ENCODE assay signal across 8 mouse cellular contexts in the genomic region with DNA sequence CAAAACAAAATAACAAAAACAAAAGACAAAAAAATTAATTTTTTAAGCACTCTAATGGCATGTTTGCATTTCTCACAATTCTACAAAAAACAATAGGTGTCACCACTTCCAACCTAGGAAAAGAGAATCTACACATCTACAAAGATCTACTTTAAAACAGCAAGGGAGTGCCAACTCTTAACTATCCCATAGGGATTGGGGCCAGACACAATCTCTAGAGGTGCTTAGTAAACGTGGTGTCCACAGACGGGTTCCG. TPM values are rescaled to one million over a fixed set of nuclear protein-coding genes. Genes with fewer than 3 reads are reported as not detected.
A peak's percentile ranks its signal among the peaks of the same experiment; 100 is the strongest.
DNase-seq lines count a peak whose midpoint lies in the region; ATAC-seq and TF ChIP-seq lines count a peak whose summit lies in the region.

Gene Kif4 (plus strand): TSS at position 192 of the 256 bp plus-strand sequence.

- no peaks in the 10 kb centered on the region for H3K9me3 ChIP-seq in heart, embryonic 14.5 days (ENCODE audit: control insufficient read depth, low read length)
- H3K9me3 ChIP-seq in hindbrain, embryonic 12.5 days (replicated peaks): no peaks in the 10 kb centered on the region
- no peaks in the 10 kb centered on the region for H3K9me3 ChIP-seq in midbrain, embryonic 11.5 days (ENCODE audit: control insufficient read depth, low read length)

- TF ChIP-seq CTCF in bone marrow, adult 2 months (IDR thresholded peaks at IDR 0.05; ENCODE audit: control insufficient read depth, insufficient read depth, low read length): no peak

- no peak for DNase-seq in heart, postnatal 14 days
- no peak for DNase-seq in midbrain, embryonic 11.5 days (ENCODE audit: low spot score, missing footprints)
- DNase-seq in cerebellum, postnatal 36 days: no peak
- DNase-seq in left cerebral cortex, adult 18-20 months (ENCODE audit: low spot score in 2 of 2): no peak
- no peak for DNase-seq in gastrocnemius, postnatal 4 days (ENCODE audit: low spot score in 2 of 2)

- no peaks in the 10 kb centered on the region for H3K27me3 ChIP-seq in heart, embryonic 14.5 days (ENCODE audit: control insufficient read depth, insufficient read depth, low read length)
- no peaks in the 10 kb centered on the region for H3K27me3 ChIP-seq in hindbrain, embryonic 12.5 days
- peaks cover 4% of the 10 kb centered on the region; the same call in 1 of the 2 replicates for H3K27me3 ChIP-seq in midbrain, embryonic 11.5 days (ENCODE audit: control insufficient read depth, insufficient read depth, low read length)

- peak within 1 kb of the TSS; percentile 54 to 86 for H3K4me3 ChIP-seq in heart, embryonic 14.5 days (ENCODE audit: control insufficient read depth in 1 of 2, insufficient read depth in 1 of 2, low read depth in 1 of 2, low read length in 2 of 2)
- H3K4me3 ChIP-seq in bone marrow, adult 2 months (replicated peaks; ENCODE audit: control insufficient read depth, low read depth, low read length): peak within 1 kb of the TSS; percentile 92
- H3K4me3 ChIP-seq in hindbrain, embryonic 12.5 days: peak within 1 kb of the TSS; percentile 49
- H3K4me3 ChIP-seq in midbrain, embryonic 11.5 days (ENCODE audit: low read depth, low read length): peak within 1 kb of the TSS; percentile 59

- H3K4me1 ChIP-seq in heart, embryonic 14.5 days (ENCODE audit: control insufficient read depth in 2 of 2, insufficient read depth in 2 of 2, low read length in 2 of 2): peaks cover 2 to 4% of the 10 kb centered on the region in 2 experiments; a peak in 2 of 4 replicates
- no peaks in the 10 kb centered on the region for H3K4me1 ChIP-seq in bone marrow, adult 2 months (ENCODE audit: control insufficient read depth, insufficient read depth, low read length)
- H3K4me1 ChIP-seq in hindbrain, embryonic 12.5 days: no peaks in the 10 kb centered on the region
- H3K4me1 ChIP-seq in midbrain, embryonic 11.5 days (ENCODE audit: control insufficient read depth, insufficient read depth, low read length): no peaks in the 10 kb centered on the region; the same call in 1 of the 2 replicates

- H3K4me2 ChIP-seq in heart, embryonic 14.5 days (ENCODE audit: low read length): peak within 1 kb of the TSS; percentile 77
- peak within 1 kb of the TSS; percentile 66 for H3K4me2 ChIP-seq in hindbrain, embryonic 12.5 days (replicated peaks)
- peak within 1 kb of the TSS; percentile 53 for H3K4me2 ChIP-seq in midbrain, embryonic 11.5 days

- ATAC-seq in heart, embryonic 14.5 days (ENCODE audit: insufficient number of reproducible peaks, insufficient read depth, low FRiP score, low read depth): no peak
- ATAC-seq in hindbrain, embryonic 12.5 days (ENCODE audit: low FRiP score): no peak
- ATAC-seq in midbrain, embryonic 11.5 days (ENCODE audit: low FRiP score): no peak

- 16% methylated on average over 3 of the region's 3 CpGs for WGBS in heart, embryonic 14.5 days
- WGBS in bone marrow, adult 2 months: 16% methylated on average over 3 of the region's 3 CpGs
- WGBS in hindbrain, embryonic 12.5 days: 17% methylated on average over 3 of the region's 3 CpGs
- WGBS in midbrain, embryonic 11.5 days: 23% methylated on average over 3 of the region's 3 CpGs

- intact Hi-C loops in heart, postnatal 14 days (cut with DNase I): loop anchor here (10.0 kb wide), 2 partner anchors 131 to 319 kb away; partner anchors contain the start of gene Igbp1

- H3K36me3 ChIP-seq in heart, embryonic 14.5 days (ENCODE audit: control insufficient read depth, insufficient read depth, low read length): peaks cover 20% of the 10 kb centered on the region
- peaks cover 3% of the 10 kb centered on the region; the same call in 1 of the 2 replicates for H3K36me3 ChIP-seq in hindbrain, embryonic 12.5 days
- peaks cover 2% of the 10 kb centered on the region; the same call in 1 of the 2 replicates for H3K36me3 ChIP-seq in midbrain, embryonic 11.5 days (ENCODE audit: control insufficient read depth, insufficient read depth, low read length)

- H3K9ac ChIP-seq in heart, embryonic 14.5 days (ENCODE audit: low read length): peak within 1 kb of the TSS; percentile 79
- peak within 1 kb of the TSS; percentile 62 for H3K9ac ChIP-seq in hindbrain, embryonic 12.5 days
- H3K9ac ChIP-seq in midbrain, embryonic 11.5 days (ENCODE audit: low read length): peak within 1 kb of the TSS; percentile 73

- H3K27ac ChIP-seq in heart, embryonic 14.5 days (replicated peaks in 1 of 2; ENCODE audit: control insufficient read depth in 1 of 2, insufficient read depth in 1 of 2, low read depth in 2 of 2, low read length in 2 of 2): peak within 1 kb of the TSS; percentile 82 to 84
- peak within 1 kb of the TSS; percentile 77 for H3K27ac ChIP-seq in bone marrow, adult 2 months (ENCODE audit: control insufficient read depth, insufficient read depth, low read depth, low read length, poor library complexity)
- no peak within 1 kb of the TSS for H3K27ac ChIP-seq in hindbrain, embryonic 12.5 days
- peak within 1 kb of the TSS; percentile 74 for H3K27ac ChIP-seq in midbrain, embryonic 11.5 days (ENCODE audit: low read depth, low read length)

- no peak for TF ChIP-seq POLR2A in bone marrow, adult 2 months (IDR thresholded peaks at IDR 0.05; ENCODE audit: borderline replicate concordance, control insufficient read depth, low read depth, low read length)

RNA-seq across cellular contexts. Expression of gene Kif4, which starts in this region (rescaled TPM):
- 24.6 and 25.7 TPM in 2 replicates for polyA plus RNA-seq in heart, embryonic 14.5 days (2014; fragmentation: Nextera tagmentation; extraction: Ambion mirVana)
- 1 to 10 TPM; 1.9 to 3.5 TPM for total RNA-seq in heart, postnatal 14 days (2021)
- polyA plus RNA-seq in bone marrow, adult 2 months (2011; ENCODE audit: insufficient read depth, insufficient read length, low replicate concordance, missing spikeins): 15.3 and 23.7 TPM in 2 replicates
- polyA plus RNA-seq in hindbrain, embryonic 12.5 days (2016; fragmentation: Nextera tagmentation; extraction: Ambion mirVana): 22.9 and 27.0 TPM in 2 replicates
- 52.3 and 58.7 TPM in 2 replicates for polyA plus RNA-seq in midbrain, embryonic 11.5 days (2014; fragmentation: Nextera tagmentation; extraction: Ambion mirVana)
- total RNA-seq in left cerebral cortex, adult 18-20 months (2021): 1 to 10 TPM in 1 of 2 experiments, under 1 TPM in 1; 0.89 to 1.0 TPM
- total RNA-seq in gastrocnemius, postnatal 4 days (2021): 10 to 100 TPM in 1 of 2 experiments, 1 to 10 TPM in 1; 9.3 to 10.4 TPM
